In genomic region chr6:121305571-121305970, GRCm38 (mm10) we compare ENCODE assay signal across 31 mouse cellular contexts. TPM values are rescaled to one million over a fixed set of nuclear protein-coding genes. Genes with fewer than 3 reads are reported as not detected.
A peak's percentile ranks its signal among the peaks of the same experiment; 100 is the strongest.
DNase-seq lines count a peak whose midpoint lies in the region; ATAC-seq lines count a peak whose summit lies in the region.
"Had no signal": no experiment of that assay in that cellular context is flagged by ENCODE, and none has a peak within 500 bp of the region (broad histone marks: within the 10 kb centered on the region; RNA-seq: fewer than 3 reads in every experiment).

No protein-coding gene starts in this region.

- no peaks in the 10 kb centered on the region for H3K36me3 ChIP-seq in kidney, embryonic 14.5 days (ENCODE audit: control insufficient read depth, insufficient read depth, low read length)
- H3K36me3 ChIP-seq in kidney, embryonic 15.5 days = no peaks in the 10 kb centered on the region
- H3K36me3 ChIP-seq: embryonic facial prominence, embryonic 12.5 days; embryonic facial prominence, embryonic 15.5 days; heart, embryonic 10.5 days; heart, embryonic 13.5 days had no signal

- H3K4me3 ChIP-seq in kidney, embryonic 14.5 days (ENCODE audit: low read length) = no peak overlapping the region
- H3K4me3 ChIP-seq in kidney, embryonic 15.5 days (replicated peaks) = no peak overlapping the region
- no peak overlapping the region for H3K4me3 ChIP-seq in brown adipose tissue, adult 24 weeks (ENCODE audit: insufficient read depth, low read depth, low read length)
- H3K4me3 ChIP-seq: embryonic facial prominence, embryonic 12.5 days; embryonic facial prominence, embryonic 15.5 days; gastrocnemius, adult 2 months; heart, embryonic 10.5 days; heart, embryonic 13.5 days had no signal

- no peaks in the 10 kb centered on the region for H3K9me3 ChIP-seq in kidney, embryonic 14.5 days (ENCODE audit: control insufficient read depth, low read length)
- no peaks in the 10 kb centered on the region for H3K9me3 ChIP-seq in kidney, embryonic 15.5 days (replicated peaks)
- H3K9me3 ChIP-seq: embryonic facial prominence, embryonic 12.5 days; embryonic facial prominence, embryonic 15.5 days; heart, embryonic 10.5 days; heart, embryonic 13.5 days had no signal

- WGBS in kidney, embryonic 14.5 days = 93% methylated on average over 3 of the region's 3 CpGs
- 87% methylated on average over 3 of the region's 3 CpGs for WGBS in kidney, embryonic 15.5 days

- no peak overlapping the region for H3K27ac ChIP-seq in kidney, embryonic 14.5 days (ENCODE audit: low read depth, low read length)
- no peak overlapping the region for H3K27ac ChIP-seq in kidney, embryonic 15.5 days
- H3K27ac ChIP-seq in brown adipose tissue, adult 24 weeks (replicated peaks; ENCODE audit: low read depth, low read length) = peak overlapping the region; percentile 59
- H3K27ac ChIP-seq: embryonic facial prominence, embryonic 12.5 days; embryonic facial prominence, embryonic 15.5 days; gastrocnemius, adult 2 months; heart, embryonic 10.5 days; heart, embryonic 13.5 days; hindbrain, embryonic 14.5 days; hindbrain, postnatal 0 days had no signal

- 0 out of 2 replicates have a peak, but pooled peaks have one; percentile 13 for ATAC-seq in kidney, embryonic 14.5 days (ENCODE audit: low FRiP score, low TSS enrichment)
- ATAC-seq in kidney, embryonic 15.5 days (replicated peaks; ENCODE audit: low FRiP score) = no peak
- ATAC-seq in activated CD4-positive, CD25-positive, alpha-beta regulatory T cell, adult 4 months = no peak
- ATAC-seq: CD4-positive, CD25-positive, alpha-beta regulatory T cell, adult 4 months; forebrain, embryonic 14.5 days; forebrain, postnatal 0 days; hindbrain, postnatal 0 days; inflammation-experienced regulatory T-cells, adult 6 months had no signal

- no peak overlapping the region for H3K9ac ChIP-seq in kidney, embryonic 14.5 days (ENCODE audit: low read depth, low read length)
- no peak overlapping the region for H3K9ac ChIP-seq in kidney, embryonic 15.5 days
- H3K9ac ChIP-seq: embryonic facial prominence, embryonic 12.5 days; embryonic facial prominence, embryonic 15.5 days; forebrain, postnatal 0 days; heart, embryonic 13.5 days; hindbrain, embryonic 14.5 days had no signal

- H3K4me2 ChIP-seq in kidney, embryonic 14.5 days (replicated peaks; ENCODE audit: low read depth, low read length) = no peak overlapping the region
- no peak overlapping the region for H3K4me2 ChIP-seq in kidney, embryonic 15.5 days
- H3K4me2 ChIP-seq: embryonic facial prominence, embryonic 12.5 days; embryonic facial prominence, embryonic 15.5 days; heart, embryonic 13.5 days; hindbrain, embryonic 14.5 days had no signal

- peak; percentile 55 for DNase-seq in heart, adult 11 months
- no peak for DNase-seq in heart, adult 8-10 months (ENCODE audit: low spot score)
- DNase-seq: adrenal gland, postnatal 36 days; cerebellum, adult 11 months; cerebellum, adult 2 months; cerebellum, adult 9-11 months; cerebellum, postnatal 25 days; forebrain, postnatal 0 days; gastrocnemius, adult 2 months; gastrocnemius, postnatal 14 days; heart, adult 18-20 months; heart, postnatal 14 days; heart, postnatal 4 days had no signal

- H3K27me3 ChIP-seq in kidney, embryonic 14.5 days (ENCODE audit: control insufficient read depth, insufficient read depth, low read length) = no peaks in the 10 kb centered on the region
- H3K27me3 ChIP-seq in kidney, embryonic 15.5 days = no peaks in the 10 kb centered on the region
- H3K27me3 ChIP-seq: embryonic facial prominence, embryonic 12.5 days; embryonic facial prominence, embryonic 15.5 days; heart, embryonic 13.5 days had no signal

- H3K4me1 ChIP-seq in kidney, embryonic 14.5 days (ENCODE audit: control insufficient read depth, insufficient read depth, low read length) = peaks cover 4% of the 10 kb centered on the region; the same call in 1 of the 2 replicates
- peaks cover 22% of the 10 kb centered on the region for H3K4me1 ChIP-seq in kidney, embryonic 15.5 days
- H3K4me1 ChIP-seq in brown adipose tissue, adult 24 weeks (ENCODE audit: control insufficient read depth, insufficient read depth, insufficient read length, low read length) = peaks cover 13% of the 10 kb centered on the region; the same call in 1 of the 2 replicates

RNA-seq across cellular contexts. Expression of gene Slc6a13, which starts 5.5 kb away (rescaled TPM):
- total RNA-seq in heart, adult 8-10 months (2022) = under 1 TPM in 2 of 4 experiments, not detected in 2; 0.46 to 0.49 TPM
- 9.8 and 13.4 TPM in 2 replicates for polyA plus RNA-seq in kidney, embryonic 14.5 days (2014; fragmentation: Nextera tagmentation; extraction: Ambion mirVana)
- 21.6 and 22.2 TPM in 2 replicates for polyA plus RNA-seq in kidney, embryonic 15.5 days (2015; fragmentation: Nextera tagmentation; extraction: Ambion mirVana)
- polyA plus RNA-seq in brown adipose tissue, adult 24 weeks (2012; ENCODE audit: insufficient read depth, insufficient read length, missing spikeins) = 4.9 and 6.3 TPM in 2 replicates
- under 1 TPM; 0.55 to 0.93 TPM for polyA plus RNA-seq in activated CD4-positive, CD25-positive, alpha-beta regulatory T cell, adult 4 months (2017; shearing (Covaris generic))
- polyA plus RNA-seq: C2C12 had no signal

RNA-seq across cellular contexts. Expression of gene Slc6a12, which starts 37.3 kb away (rescaled TPM):
- total RNA-seq in heart, adult 8-10 months (2022) = not detected
- polyA plus RNA-seq in kidney, embryonic 14.5 days (2014; fragmentation: Nextera tagmentation; extraction: Ambion mirVana) = 0.21 and 0.35 TPM in 2 replicates
- 0.44 and 0.51 TPM in 2 replicates for polyA plus RNA-seq in kidney, embryonic 15.5 days (2015; fragmentation: Nextera tagmentation; extraction: Ambion mirVana)
- 0.71 and 1.6 TPM in 2 replicates for polyA plus RNA-seq in brown adipose tissue, adult 24 weeks (2012; ENCODE audit: insufficient read depth, insufficient read length, missing spikeins)
- not detected for polyA plus RNA-seq in activated CD4-positive, CD25-positive, alpha-beta regulatory T cell, adult 4 months (2017; shearing (Covaris generic))
- total RNA-seq: common myeloid progenitor, adult 5-6 weeks; heart, adult 18-20 months; heart, postnatal 14 days; MEL had no signal
- polyA plus RNA-seq: CD4-positive, CD25-positive, alpha-beta regulatory T cell, adult 4 months; embryonic facial prominence, embryonic 12.5 days; embryonic facial prominence, embryonic 15.5 days; heart, embryonic 13.5 days; heart, embryonic 16.5 days; hindbrain, embryonic 11.5 days; inflammation-experienced regulatory T-cells, adult 6 months had no signal

RNA-seq across cellular contexts. Expression of gene Usp18, which starts 59.9 kb away (rescaled TPM):
- 1 to 10 TPM in 1 of 4 experiments, under 1 TPM in 3; 0.69 to 1.1 (median 0.93) TPM for total RNA-seq in heart, adult 8-10 months (2022)
- 1.6 and 1.8 TPM in 2 replicates for polyA plus RNA-seq in kidney, embryonic 14.5 days (2014; fragmentation: Nextera tagmentation; extraction: Ambion mirVana)
- 2.1 and 3.2 TPM in 2 replicates for polyA plus RNA-seq in kidney, embryonic 15.5 days (2015; fragmentation: Nextera tagmentation; extraction: Ambion mirVana)
- 1.8 and 2.3 TPM in 2 replicates for polyA plus RNA-seq in brown adipose tissue, adult 24 weeks (2012; ENCODE audit: insufficient read depth, insufficient read length, missing spikeins)
- 10 to 100 TPM; 75.8 to 85.7 TPM for polyA plus RNA-seq in activated CD4-positive, CD25-positive, alpha-beta regulatory T cell, adult 4 months (2017; shearing (Covaris generic))

Comparison
In these comparisons a context has a peak if more than half of its experiments do, and no peak if none do; other contexts are left out.
1. RNA of gene Usp18, which starts 59.9 kb away (polyA plus RNA-seq): 75.8 to 85.7 TPM in activated CD4-positive, CD25-positive, alpha-beta regulatory T cell, adult 4 months; 2.1 to 3.2 TPM in kidney, embryonic 15.5 days, 1.8 to 2.3 TPM in brown adipose tissue, adult 24 weeks and 1.6 to 1.8 TPM in kidney, embryonic 14.5 days; every median in the first group is over 10 times any median in the second.